Mouse (Mus musculus) frontal cortex, postnatal 14 days (tissue): ENCODE measurements at regions not wholly inside any gene's neighbourhood (a gene's known extent, or its start where the extent isn't known, plus 50 kb on each side); places are given as distances from the start of the nearest gene placed in this dataset.
"Not testable (repeated sequence)": the region's sequence is repeated elsewhere in the genome, so short reads cannot be mapped to it uniquely, and the experiment has no call there.

Experiments
- DNase-seq, 2 experiments: peaks; one replicate each; pipeline ENCODE4 v3.0.0; 2022; ENCODE audit warnings: low spot score in 2 of 2

DNA sequence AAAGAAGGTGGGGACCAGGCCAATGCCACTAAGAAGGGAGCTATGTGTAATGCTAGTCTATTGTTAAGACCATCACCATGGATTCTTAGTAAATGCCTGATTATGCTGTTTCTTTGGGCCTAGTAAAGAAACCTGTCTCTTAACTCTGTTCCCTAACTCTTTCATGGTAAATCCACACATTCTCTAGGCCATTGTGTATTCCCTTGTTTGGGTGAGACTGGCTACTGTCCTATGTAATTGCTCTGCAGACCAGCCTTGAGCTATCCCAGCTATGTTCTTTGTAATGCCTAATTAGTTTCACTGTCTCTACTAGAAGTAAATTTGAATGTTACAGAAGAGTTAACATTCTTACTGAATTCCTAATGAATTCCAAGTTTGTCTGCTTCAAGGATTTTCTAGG is 186.9 kb upstream of the Gm10750 start:
- DNase-seq = no peak

DNA sequence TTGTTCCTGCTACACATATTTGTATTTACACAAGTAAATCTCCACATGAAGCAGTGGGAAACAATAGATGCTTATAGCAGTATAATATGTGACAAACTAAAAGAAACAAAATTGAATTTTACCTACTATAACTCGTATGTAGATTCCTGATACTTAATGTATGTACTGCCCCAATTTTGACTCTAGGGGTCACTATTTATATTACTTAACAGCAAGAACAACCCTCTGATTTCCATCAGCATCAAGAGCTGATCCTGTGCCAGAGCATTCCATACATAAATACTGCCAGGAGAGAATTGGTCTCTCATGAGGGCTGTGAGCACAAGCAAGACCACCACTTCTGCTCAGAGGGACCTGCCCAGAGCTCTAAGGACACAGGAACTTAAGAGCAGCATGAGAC is 178.7 kb upstream of the Gm10750 start:
- no peak for DNase-seq

DNA sequence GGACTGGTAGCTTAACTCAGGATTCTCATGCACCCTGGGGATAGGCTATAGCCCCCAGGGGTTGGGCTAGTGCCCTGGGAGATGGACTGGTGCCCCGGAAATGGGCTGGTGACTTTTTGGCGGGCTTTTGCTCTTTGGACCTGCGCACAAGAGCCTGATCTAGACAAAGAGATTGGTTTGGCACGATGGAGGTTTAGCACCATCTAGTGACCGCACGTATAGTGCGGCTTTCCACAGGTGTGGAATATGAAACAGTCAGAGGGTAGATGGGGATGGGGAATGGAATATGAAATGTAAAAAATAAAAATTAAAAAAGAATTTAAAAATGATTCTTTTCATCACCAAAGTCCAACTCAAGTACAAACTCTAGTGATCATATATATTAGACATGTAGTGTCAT is 141.4 kb upstream of the Gm10750 start:
- peak in 1 of 2 experiments; percentile 5 for DNase-seq

DNA sequence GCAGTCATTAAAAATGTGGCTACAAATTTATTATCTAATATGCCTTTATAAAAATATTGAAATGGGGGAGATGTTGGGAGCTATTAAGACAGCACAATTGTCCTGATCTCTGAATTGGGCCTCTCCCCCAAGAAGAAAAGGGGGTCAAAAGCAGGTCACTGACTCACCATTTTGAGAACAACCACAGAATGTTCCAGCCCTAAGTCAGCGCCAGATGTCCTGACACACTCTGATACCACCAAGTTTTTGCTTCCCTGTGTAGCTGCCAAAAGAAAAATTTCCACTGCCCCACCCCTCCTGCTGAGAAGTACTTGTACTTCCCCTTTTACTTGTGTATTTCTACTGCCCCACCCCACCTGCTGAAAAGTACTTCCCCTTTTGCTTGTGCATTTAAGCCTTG is 92.5 kb upstream of the Gm10750 start:
- not testable (repeated sequence) for DNase-seq

DNA sequence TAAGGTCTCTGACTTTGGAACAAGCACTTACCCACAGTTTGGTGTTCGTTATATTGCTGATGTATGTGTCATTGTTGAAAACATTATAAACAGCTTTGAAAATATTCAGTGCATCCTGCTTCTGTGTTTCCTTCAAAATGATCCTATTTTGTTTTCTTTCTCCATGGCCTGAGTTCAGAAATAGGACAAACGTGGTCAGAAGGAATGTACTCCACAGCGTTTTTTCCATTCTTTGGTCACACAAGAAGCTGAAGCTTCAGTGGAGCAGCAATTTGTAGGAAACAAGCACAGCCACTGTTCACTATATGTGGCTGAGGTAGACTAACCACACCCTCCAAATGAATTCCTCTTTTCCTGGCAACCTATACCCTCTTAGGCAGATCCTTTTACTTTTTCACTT is 75.1 kb upstream of the Gm10750 start:
- no peak for DNase-seq
